Mouse (Mus musculus): Measurements from ENCODE around the gene Gtpbp8. TPM values are rescaled to one million over a fixed set of nuclear protein-coding genes. Genes with fewer than 3 reads are reported as not detected.
A peak's percentile ranks its signal among the peaks of the same experiment; 100 is the strongest.

Gene Gtpbp8
- polyA plus RNA-seq, 1 experiment, result 16.9 TPM

DNA sequence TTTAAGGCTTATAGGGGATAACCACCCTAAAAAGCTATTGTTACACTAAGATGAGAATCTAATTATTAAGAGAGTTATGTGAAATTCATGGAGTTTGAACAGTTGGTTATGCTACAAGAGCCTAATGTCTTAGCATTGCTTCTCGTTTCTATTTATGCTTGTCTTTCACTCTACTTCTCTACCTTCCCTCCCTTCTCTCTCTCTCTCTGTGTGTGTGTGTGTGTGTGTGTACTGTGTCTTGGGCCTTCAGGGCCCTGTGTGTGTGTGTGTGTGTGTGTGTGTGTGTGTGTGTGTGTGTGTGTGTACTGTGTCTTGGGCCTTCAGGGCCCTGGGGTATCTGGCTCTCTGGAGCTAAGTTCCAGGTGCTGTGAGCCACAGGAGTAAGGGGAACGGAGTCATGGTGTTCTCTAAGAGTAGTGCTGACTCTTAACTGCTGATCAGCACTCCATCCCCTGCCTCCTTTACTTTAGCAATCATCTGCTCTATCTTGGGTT is 29.0 kb downstream of the Gtpbp8 start:
- no peak for TF ChIP-seq POLR2A (IDR thresholded peaks at IDR 0.05; ENCODE audit: extremely low read depth, insufficient read depth, low read length)
- TF ChIP-seq CTCF (IDR thresholded peaks at IDR 0.05; ENCODE audit: extremely low read depth, insufficient read depth, low read length), result no peak
- Histone ChIP-seq H3K4me1 (ENCODE audit: control insufficient read depth, insufficient read depth, low read length) (peaks cover 2% of the 10 kb centered on the region; the same call in 1 of the 2 replicates), H3K27ac (ENCODE audit: insufficient read depth, low read length) (no peak overlapping the region), H3K4me3 (ENCODE audit: insufficient read depth, low read length) (no peak overlapping the region)

DNA sequence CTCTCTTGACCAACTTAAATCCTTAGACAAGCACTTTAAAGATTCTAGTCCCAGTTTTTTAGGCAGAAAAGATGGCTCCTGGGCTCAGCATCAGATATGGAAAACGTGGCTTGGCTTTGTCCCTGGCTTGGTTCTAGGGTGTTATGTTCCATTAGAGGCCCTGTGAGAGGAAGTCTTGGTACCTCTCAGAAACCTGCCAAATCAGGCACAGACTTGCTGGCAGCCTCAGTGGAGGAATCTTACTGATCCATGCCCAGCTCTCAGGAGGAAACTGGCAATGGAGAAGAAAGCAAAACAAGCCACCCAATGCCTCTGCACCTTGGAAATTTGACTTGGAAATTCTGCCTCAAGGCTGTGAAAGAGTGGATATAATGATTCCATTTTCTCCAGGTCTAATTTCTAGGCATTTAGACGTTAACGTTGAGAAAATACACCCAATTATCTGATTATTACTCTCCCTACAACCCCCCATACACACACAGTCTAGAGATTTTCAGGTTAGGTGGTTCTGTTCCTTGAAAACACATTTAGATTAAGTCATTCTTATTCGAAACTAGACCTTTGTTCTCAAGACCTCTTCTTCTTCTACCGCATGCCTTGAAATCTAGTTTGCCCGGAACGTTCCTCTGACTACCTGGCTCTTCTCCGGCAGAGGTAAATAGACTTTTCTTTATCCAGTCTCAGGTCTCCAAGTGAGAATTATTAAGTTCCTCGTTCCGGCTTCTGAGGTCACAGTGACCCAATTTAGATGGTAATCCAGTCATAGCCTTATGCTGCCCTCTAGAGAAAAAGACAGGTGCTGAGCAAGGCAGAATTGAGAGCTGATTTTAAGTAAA is 29.6 kb downstream of the Gtpbp8 start:
- H3K4me1 ChIP-seq (ENCODE audit: control insufficient read depth, insufficient read depth, low read length), result peaks cover 2% of the 10 kb centered on the region; the same call in 1 of the 2 replicates
- H3K27ac ChIP-seq (ENCODE audit: insufficient read depth, low read length), result no peak overlapping the region
- TF ChIP-seq POLR2A (IDR thresholded peaks at IDR 0.05; ENCODE audit: extremely low read depth, insufficient read depth, low read length) (no peak), CTCF (IDR thresholded peaks at IDR 0.05; ENCODE audit: extremely low read depth, insufficient read depth, low read length) (peak; percentile 49; the same call in 1 of the 2 replicates)
- H3K4me3 ChIP-seq (ENCODE audit: insufficient read depth, low read length), result no peak overlapping the region

- H3K4me1 ChIP-seq (ENCODE audit: control insufficient read depth, insufficient read depth, low read length), result no peaks in the 10 kb centered on the region
- no peak overlapping the region for H3K27ac ChIP-seq (ENCODE audit: insufficient read depth, low read length)
- no peak overlapping the region for H3K4me3 ChIP-seq (ENCODE audit: insufficient read depth, low read length)
- TF ChIP-seq POLR2A (IDR thresholded peaks at IDR 0.05; ENCODE audit: extremely low read depth, insufficient read depth, low read length) (no peak), CTCF (IDR thresholded peaks at IDR 0.05; ENCODE audit: extremely low read depth, insufficient read depth, low read length) (no peak)
Measured at GRCm38 (mm10) chr16:44703458-44703857, 42.7 kb downstream of the Gtpbp8 start.

GRCm38 (mm10) chr16:44702272-44702671 is 43.9 kb downstream of the Gtpbp8 start:
- Histone ChIP-seq H3K27ac (ENCODE audit: insufficient read depth, low read length) (no peak overlapping the region), H3K4me1 (ENCODE audit: control insufficient read depth, insufficient read depth, low read length) (no peaks in the 10 kb centered on the region)
- TF ChIP-seq POLR2A (IDR thresholded peaks at IDR 0.05; ENCODE audit: extremely low read depth, insufficient read depth, low read length) (no peak), CTCF (IDR thresholded peaks at IDR 0.05; ENCODE audit: extremely low read depth, insufficient read depth, low read length) (no peak)

GRCm38 (mm10) chr16:44701155-44701554 is 45.0 kb downstream of the Gtpbp8 start:
- no peak for TF ChIP-seq CTCF (IDR thresholded peaks at IDR 0.05; ENCODE audit: extremely low read depth, insufficient read depth, low read length)
- TF ChIP-seq POLR2A (IDR thresholded peaks at IDR 0.05; ENCODE audit: extremely low read depth, insufficient read depth, low read length), result no peak

More at GRCm38 (mm10) chr16:44702272-44702671, 43.9 kb downstream of the Gtpbp8 start:
- H3K4me3 ChIP-seq (ENCODE audit: insufficient read depth, low read length), result no peak overlapping the region

GRCm38 (mm10) chr16:44697473-44698205 is 48.5 kb downstream of the Gtpbp8 start:
- H3K4me1 ChIP-seq (ENCODE audit: control insufficient read depth, insufficient read depth, low read length), result no peaks in the 10 kb centered on the region
- TF ChIP-seq POLR2A (IDR thresholded peaks at IDR 0.05; ENCODE audit: extremely low read depth, insufficient read depth, low read length) (no peak), CTCF (IDR thresholded peaks at IDR 0.05; ENCODE audit: extremely low read depth, insufficient read depth, low read length) (no peak)

More at GRCm38 (mm10) chr16:44701155-44701554, 45.0 kb downstream of the Gtpbp8 start:
- no peak overlapping the region for H3K27ac ChIP-seq (ENCODE audit: insufficient read depth, low read length)
- H3K4me3 ChIP-seq (ENCODE audit: insufficient read depth, low read length), result no peak overlapping the region
- H3K4me1 ChIP-seq (ENCODE audit: control insufficient read depth, insufficient read depth, low read length), result no peaks in the 10 kb centered on the region

DNA sequence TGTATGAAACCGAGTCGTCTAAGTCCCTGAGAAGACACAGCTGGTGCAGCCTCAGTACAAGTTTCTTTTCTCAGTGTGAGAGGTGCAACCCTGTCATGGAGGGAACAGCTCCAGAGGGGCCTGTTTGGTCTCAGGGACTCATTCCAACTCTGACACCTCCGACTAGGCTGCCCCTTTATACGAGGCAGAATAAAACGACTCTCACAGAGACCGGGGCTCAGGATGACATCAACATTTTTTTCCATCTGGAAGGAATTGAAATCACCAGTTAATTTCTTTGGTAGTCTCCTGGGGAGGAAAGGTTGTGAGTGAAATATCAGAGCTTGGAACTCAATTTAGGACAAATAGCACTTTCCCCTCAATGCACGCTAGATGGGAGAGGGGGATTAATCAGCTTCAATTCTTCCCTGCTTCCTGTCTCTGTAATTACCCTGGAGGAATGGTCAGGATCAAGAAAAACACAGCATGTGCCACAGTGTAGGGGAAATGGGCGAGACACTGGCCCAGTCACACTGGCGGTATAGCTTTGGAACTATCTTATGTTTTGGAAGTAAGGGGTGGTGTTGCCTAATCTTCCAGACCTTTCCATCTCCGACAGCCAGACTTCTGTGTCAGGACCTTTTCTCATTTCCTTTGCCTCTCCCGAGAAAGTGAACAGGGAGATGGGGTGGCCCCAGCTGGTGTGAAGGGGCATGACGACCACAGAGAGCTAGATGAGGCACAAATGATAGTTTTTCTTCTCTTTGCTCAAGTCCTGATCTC is 50.1 kb downstream of the Gtpbp8 start:
- no peaks in the 10 kb centered on the region for H3K4me1 ChIP-seq (ENCODE audit: control insufficient read depth, insufficient read depth, low read length)
- no peak overlapping the region for H3K27ac ChIP-seq (ENCODE audit: insufficient read depth, low read length)
- TF ChIP-seq POLR2A (IDR thresholded peaks at IDR 0.05; ENCODE audit: extremely low read depth, insufficient read depth, low read length), result no peak
- no peak for TF ChIP-seq CTCF (IDR thresholded peaks at IDR 0.05; ENCODE audit: extremely low read depth, insufficient read depth, low read length)
- no peak overlapping the region for H3K4me3 ChIP-seq (ENCODE audit: insufficient read depth, low read length)

More at GRCm38 (mm10) chr16:44697473-44698205, 48.5 kb downstream of the Gtpbp8 start:
- no peak overlapping the region for H3K4me3 ChIP-seq (ENCODE audit: insufficient read depth, low read length)
- no peak overlapping the region for H3K27ac ChIP-seq (ENCODE audit: insufficient read depth, low read length)

DNA sequence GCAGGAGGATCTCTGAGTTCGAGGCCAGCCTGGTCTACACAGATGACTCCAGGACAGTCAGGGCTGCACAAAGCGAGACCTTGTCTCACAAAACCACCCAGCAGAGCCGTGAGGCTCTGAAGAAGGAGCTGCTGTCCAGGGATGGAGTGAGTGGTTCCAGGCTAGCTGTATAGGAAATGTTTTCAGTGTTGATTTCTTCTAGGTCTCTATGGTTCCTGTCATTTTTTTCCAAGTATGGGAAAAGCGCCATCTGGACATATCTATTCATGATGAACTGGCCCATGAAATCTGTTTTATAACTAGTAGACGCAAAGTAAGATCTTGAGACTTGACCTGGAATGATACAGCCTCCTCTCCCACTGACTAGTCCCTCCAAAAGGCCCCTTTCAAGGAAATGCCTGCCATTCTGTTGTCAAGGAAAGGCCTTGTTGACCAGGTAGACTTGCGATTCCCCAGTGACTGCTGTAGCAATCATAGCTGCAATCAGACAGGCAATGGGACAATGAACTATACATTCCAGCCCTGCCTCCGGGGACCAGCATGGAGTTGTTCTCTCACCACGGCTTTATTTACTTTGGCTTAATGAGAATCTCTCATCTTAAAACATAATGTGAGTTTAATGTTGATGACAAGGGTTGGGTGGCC is 50.8 kb downstream of the Gtpbp8 start:
- Histone ChIP-seq H3K4me1 (ENCODE audit: control insufficient read depth, insufficient read depth, low read length) (no peaks in the 10 kb centered on the region), H3K27ac (ENCODE audit: insufficient read depth, low read length) (no peak overlapping the region)
- TF ChIP-seq CTCF (IDR thresholded peaks at IDR 0.05; ENCODE audit: extremely low read depth, insufficient read depth, low read length), result no peak
- no peak for TF ChIP-seq POLR2A (IDR thresholded peaks at IDR 0.05; ENCODE audit: extremely low read depth, insufficient read depth, low read length)

More for the DNA sequence above, 50.8 kb downstream of the Gtpbp8 start:
- no peak overlapping the region for H3K4me3 ChIP-seq (ENCODE audit: insufficient read depth, low read length)

Data from cortical plate, adult 2 months (tissue).